Mouse (Mus musculus): ENCODE measurements at regions not wholly inside any gene's neighbourhood (a gene's known extent, or its start where the extent isn't known, plus 50 kb on each side); places are given as distances from the start of the nearest gene placed in this dataset.

DNA sequence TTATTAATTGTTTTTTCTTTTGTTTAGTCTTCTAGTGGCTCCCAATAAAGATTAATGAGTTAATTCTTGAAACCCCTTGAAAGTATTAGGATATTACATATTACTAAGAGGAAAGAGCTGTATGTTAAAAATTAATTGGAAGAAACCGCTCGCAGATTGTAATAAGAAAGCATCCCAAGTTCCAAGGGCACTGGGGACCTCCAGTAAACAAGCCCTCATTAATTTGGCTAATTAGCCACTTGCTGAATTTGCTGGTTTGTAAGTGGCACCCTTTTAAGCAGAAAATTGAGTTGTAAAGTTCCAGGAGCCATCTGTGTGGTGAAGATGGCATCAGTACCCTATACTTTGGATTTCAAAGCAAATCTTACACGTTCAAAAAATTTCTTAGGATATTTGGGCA is 295.8 kb downstream of the Rwdd3 start:
- TF ChIP-seq JUN (IDR thresholded peaks at IDR 0.05; ENCODE audit: insufficient read depth, low read depth, low read length), result no peak
- TF ChIP-seq ZMIZ1 (IDR thresholded peaks at IDR 0.05; ENCODE audit: low read depth, low read length), result no peak
- TF ChIP-seq MXI1 (IDR thresholded peaks at IDR 0.05; ENCODE audit: low read depth, low read length), result no peak
- no peak for TF ChIP-seq CTCF (conservative IDR thresholded peaks at IDR 0.05 in 1 of 2, IDR thresholded peaks at IDR 0.05 in 1 of 2; ENCODE audit: low read depth in 2 of 2, low read length in 2 of 2)
- no peak for TF ChIP-seq POLR2A (IDR thresholded peaks at IDR 0.05; ENCODE audit: low read depth, low read length)
- TF ChIP-seq KAT2A (IDR thresholded peaks at IDR 0.05; ENCODE audit: insufficient replicate concordance, low read length), result no peak
- no peak for TF ChIP-seq SMC3 (IDR thresholded peaks at IDR 0.05; ENCODE audit: low read depth, low read length)
- no peak for TF ChIP-seq HCFC1 (IDR thresholded peaks at IDR 0.05; ENCODE audit: low read depth, low read length)
- TF ChIP-seq SIN3A (IDR thresholded peaks at IDR 0.05; ENCODE audit: low read length), result no peak
- TF ChIP-seq MAX (IDR thresholded peaks at IDR 0.05; ENCODE audit: low read length), result no peak
- TF ChIP-seq RAD21 (IDR thresholded peaks at IDR 0.05; ENCODE audit: low read depth, low read length), result no peak
- TF ChIP-seq JUND (conservative IDR thresholded peaks at IDR 0.05; ENCODE audit: low read depth, low read length), result no peak
- TF ChIP-seq EP300 (IDR thresholded peaks at IDR 0.05; ENCODE audit: low read length), result no peak
